Mouse (Mus musculus) mature B cell (primary cell): ENCODE results near the gene Trim50.

ENCODE experiments used
- in situ Hi-C: fragments of 300-500 bp; cut with MboI; formaldehyde crosslinking; loops from 2 replicates; pipeline ENCODE4 v1.14.3; 2019

Trim50 gene

GRCm38 (mm10) chr5:135369787-135370654 lies 16.9 kb downstream of the Trim50 start, which contains the start of gene Nsun5:
Gene Nsun5 (plus strand): TSS chr5:135369953.
- in situ Hi-C loops, result no loop called here

GRCm38 (mm10) chr5:135371195-135371594 lies 18.1 kb downstream of the Trim50 start:
- in situ Hi-C loops, result no loop called here

GRCm38 (mm10) chr5:135373601-135374000 lies 20.5 kb downstream of the Trim50 start:
- in situ Hi-C loops, result no loop called here

- in situ Hi-C loops, result no loop called here
Observed at GRCm38 (mm10) chr5:135375167-135375566, 22.1 kb downstream of the Trim50 start.

- in situ Hi-C loops, result no loop called here
Observed at GRCm38 (mm10) chr5:135376341-135376740, 23.2 kb downstream of the Trim50 start.

- in situ Hi-C loops, result no loop called here
Observed at GRCm38 (mm10) chr5:135380681-135381080, 27.6 kb downstream of the Trim50 start.

- in situ Hi-C loops, result no loop called here
Observed at GRCm38 (mm10) chr5:135381356-135381925, 28.3 kb downstream of the Trim50 start.

GRCm38 (mm10) chr5:135382746-135383145 lies 29.7 kb downstream of the Trim50 start:
- in situ Hi-C loops, result no loop called here

- in situ Hi-C loops, result no loop called here
Observed at GRCm38 (mm10) chr5:135383771-135384170, 30.7 kb downstream of the Trim50 start.

GRCm38 (mm10) chr5:135394004-135394823 lies 41.1 kb downstream of the Trim50 start, which contains the start of gene Pom121:
Gene Pom121 (minus strand): TSS chr5:135394546.
- in situ Hi-C loops, result no loop called here

- in situ Hi-C loops, result no loop called here
Observed at GRCm38 (mm10) chr5:135395826-135396225, 42.7 kb downstream of the Trim50 start.

- in situ Hi-C loops, result no loop called here
Observed at GRCm38 (mm10) chr5:135399382-135399781, 46.3 kb downstream of the Trim50 start.

- in situ Hi-C loops, result no loop called here
Observed at GRCm38 (mm10) chr5:135400244-135400643, 47.1 kb downstream of the Trim50 start.

GRCm38 (mm10) chr5:135404623-135405022 lies 51.5 kb downstream of the Trim50 start:
- in situ Hi-C loops, result no loop called here

GRCm38 (mm10) chr5:135405437-135405836 lies 52.3 kb downstream of the Trim50 start:
- in situ Hi-C loops, result no loop called here

GRCm38 (mm10) chr5:135408114-135408513 lies 55.0 kb downstream of the Trim50 start:
- in situ Hi-C loops, result no loop called here

- in situ Hi-C loops, result no loop called here
Observed at GRCm38 (mm10) chr5:135410266-135410665, 57.2 kb downstream of the Trim50 start.
